Mouse (Mus musculus) ovary, adult 10 weeks (tissue): ENCODE results near the gene 1700025G04Rik. TPM values are rescaled to one million over a fixed set of nuclear protein-coding genes. Genes with fewer than 3 reads are reported as not detected.

Experiments
- polyA plus RNA-seq: library from polyadenylated mRNA; stranded (reverse); fragments of 350-450 nt; fragmentation: Illumina TruSeq; extraction: RNeasy Lipid Tissue Mini Kit (QIAGEN cat#74804); gene quantifications from one replicate; pipeline ENCODE4 v1.2.3, GENCODE M21; 2014

1700025G04Rik gene
- 84.4 TPM for polyA plus RNA-seq

DNA sequence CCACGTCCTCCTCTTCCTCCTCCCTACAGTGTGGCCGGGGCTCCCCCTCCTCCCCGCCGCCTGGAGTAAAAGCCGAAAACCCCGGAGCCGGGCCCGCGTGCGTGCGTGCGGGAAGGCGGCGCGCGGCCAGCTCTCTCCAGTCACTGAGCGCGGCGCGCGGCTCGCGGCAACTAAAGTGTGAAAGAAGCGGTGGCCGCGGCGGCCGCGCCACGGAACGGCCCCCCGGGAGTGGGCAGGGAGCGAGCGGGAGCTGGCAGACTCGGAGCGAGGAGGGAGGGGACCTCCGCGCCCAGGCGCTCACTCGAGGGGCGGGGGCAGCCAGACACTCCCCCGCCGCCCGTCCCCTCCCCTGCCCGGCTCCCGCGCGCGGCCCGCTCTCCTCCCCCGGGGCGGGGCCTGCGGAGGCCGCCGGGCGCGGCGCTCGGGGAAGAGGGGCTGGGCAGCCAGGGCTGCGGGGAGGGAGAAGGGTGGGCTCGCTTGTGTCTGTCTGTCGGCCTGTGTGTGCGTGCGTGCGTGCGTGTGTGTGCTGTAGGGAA lies at the start of gene 1700025G04Rik:
1700025G04Rik (minus strand) TSS at position 108 of the 536 bp plus-strand sequence.

